Mouse (Mus musculus) liver, adult 2 months (tissue): ENCODE results near the gene Zap70. TPM values are rescaled to one million over a fixed set of nuclear protein-coding genes. Genes with fewer than 3 reads are reported as not detected.

Experiments used
- DNase-seq: peaks from one replicate; pipeline ENCODE4 v3.0.0-alpha.2; 2011; ENCODE audit warnings: low read depth, low spot score; ENCODE audit errors: extremely low read depth
- H3K27ac ChIP-seq: fragments of 200-500 bp; replicated peaks from 2 replicates; pipeline ENCODE4 v1.5.1; 2012; ENCODE audit warnings: low read depth, mild to moderate bottlenecking, control low read depth, inconsistent platforms, low read length; ENCODE audit not compliant: insufficient read depth
- H3K27me3 ChIP-seq: fragments of 200-500 bp; 2 replicates; pipeline ENCODE4 v1.6.1; 2012; ENCODE audit warnings: mild to moderate bottlenecking, moderate library complexity, low read length, inconsistent platforms; ENCODE audit not compliant: control insufficient read depth, insufficient read depth
- H3K36me3 ChIP-seq: fragments of 200-500 bp; 2 replicates; pipeline ENCODE4 v1.6.1; 2012; ENCODE audit warnings: low read length, inconsistent platforms; ENCODE audit not compliant: control insufficient read depth, insufficient read depth
- H3K4me1 ChIP-seq: fragments of 200-500 bp; 2 replicates; pipeline ENCODE4 v1.6.1; 2011; ENCODE audit warnings: low read length; ENCODE audit not compliant: control insufficient read depth, insufficient read depth
- H3K4me3 ChIP-seq: fragments of 200-500 bp; 2 replicates; pipeline ENCODE4 v1.5.1; 2011; ENCODE audit warnings: low read depth, mild to moderate bottlenecking, control low read depth, low read length, moderate library complexity; ENCODE audit not compliant: insufficient read depth
- H3K79me2 ChIP-seq: fragments of 200-500 bp; 2 replicates; pipeline ENCODE4 v1.6.1; 2012; ENCODE audit warnings: inconsistent platforms, mild to moderate bottlenecking, low read length, moderate library complexity; ENCODE audit not compliant: control insufficient read depth, insufficient read depth
- H3K9ac ChIP-seq: fragments of 200-500 bp; 2 replicates; pipeline ENCODE4 v1.6.1; 2012; ENCODE audit warnings: low read depth, mild to moderate bottlenecking, control low read depth, inconsistent platforms, low read length
- CTCF ChIP-seq: fragments of 200-500 bp; IDR thresholded peaks from 2 replicates; pipeline ENCODE4 v1.5.1; 2011; ENCODE audit warnings: low read depth, low read length, control low read depth
- POLR2A ChIP-seq: fragments of 200-500 bp; IDR thresholded peaks from 2 replicates; pipeline ENCODE4 v1.6.1; 2011; ENCODE audit warnings: low read length, control low read depth; ENCODE audit not compliant: insufficient read depth; ENCODE audit errors: extremely low read depth
- WGBS: fragments of 180-500 bp; shearing (Covaris S2); methylation state at CpG from one replicate; pipeline ENCODE4 v1.1.7; 2018; 5-methylcytosine and 5-hydroxymethylcytosine counted together
- polyA plus RNA-seq: library from polyadenylated mRNA; depleted of rRNA; stranded (reverse); fragments of >200 nt; gene quantifications from 2 replicates; pipeline ENCODE4 v1.2.3, GENCODE M21; 2012; rRNA removed
- total RNA-seq: library from RNA; depleted of rRNA; stranded (reverse); fragments of >200 nt; gene quantifications from 2 replicates; pipeline ENCODE4 v1.2.3, GENCODE M21; 2014; rRNA removed

Gene Zap70
- total RNA-seq: 14.8 and 15.2 TPM in 2 replicates
- 18.1 and 24.4 TPM in 2 replicates for polyA plus RNA-seq

GRCm38 (mm10) chr1:36761568-36761967 lies at the start of gene Zap70:
Gene Zap70, plus strand, starts transcription at chr1:36761798.
- WGBS: 82% methylated on average over 11 of the region's 11 CpGs
- H3K27me3 ChIP-seq: no peaks in the 10 kb centered on the region
- H3K4me3 ChIP-seq: no peak within 1 kb of the TSS
- H3K36me3 ChIP-seq: no peaks in the 10 kb centered on the region
- H3K4me1 ChIP-seq: no peaks in the 10 kb centered on the region
- no peak within 1 kb of the TSS for H3K9ac ChIP-seq
- H3K27ac ChIP-seq: no peak within 1 kb of the TSS
- no peak for DNase-seq
- TF ChIP-seq POLR2A: no peak
- no peak for TF ChIP-seq CTCF
- H3K79me2 ChIP-seq: no peaks in the 10 kb centered on the region

GRCm38 (mm10) chr1:36714311-36714710 lies 47.3 kb upstream of the Zap70 start, which contains the start of gene Actr1b:
Gene Actr1b, minus strand, starts transcription at chr1:36714422.
- Histone ChIP-seq H3K4me3 (no peak within 1 kb of the TSS), H3K9ac (no peak within 1 kb of the TSS), H3K27ac (no peak within 1 kb of the TSS), H3K36me3 (no peaks in the 10 kb centered on the region), H3K27me3 (no peaks in the 10 kb centered on the region), H3K79me2 (peaks cover 4% of the 10 kb centered on the region), H3K4me1 (no peaks in the 10 kb centered on the region)
- DNase-seq: no peak
- 85% methylated on average over 5 of the region's 5 CpGs for WGBS
- no peak for TF ChIP-seq POLR2A
- TF ChIP-seq CTCF: no peak

- TF ChIP-seq CTCF: no peak
- no peak for TF ChIP-seq POLR2A
- Histone ChIP-seq H3K27me3 (no peaks in the 10 kb centered on the region), H3K79me2 (no peaks in the 10 kb centered on the region), H3K36me3 (no peaks in the 10 kb centered on the region), H3K9ac (no peak overlapping the region), H3K4me1 (no peaks in the 10 kb centered on the region), H3K27ac (no peak overlapping the region), H3K4me3 (no peak overlapping the region)
- WGBS: 86% methylated on average over 1 of the region's 1 CpGs
- no peak for DNase-seq
These were observed 42.8 kb upstream of the Zap70 start for GRCm38 (mm10) chr1:36718786-36719185.

GRCm38 (mm10) chr1:36723146-36724056 lies 38.2 kb upstream of the Zap70 start:
- H3K9ac ChIP-seq: no peak overlapping the region
- no peaks in the 10 kb centered on the region for H3K36me3 ChIP-seq
- WGBS: 83% methylated on average over 16 of the region's 16 CpGs
- no peak overlapping the region for H3K27ac ChIP-seq
- H3K79me2 ChIP-seq: no peaks in the 10 kb centered on the region
- TF ChIP-seq POLR2A: no peak
- no peak for TF ChIP-seq CTCF
- H3K4me1 ChIP-seq: no peaks in the 10 kb centered on the region
- H3K4me3 ChIP-seq: no peak overlapping the region
- H3K27me3 ChIP-seq: no peaks in the 10 kb centered on the region
- DNase-seq: no peak

- WGBS: 89% methylated on average over 4 of the region's 4 CpGs
- TF ChIP-seq POLR2A (no peak), CTCF (no peak)
- no peaks in the 10 kb centered on the region for H3K36me3 ChIP-seq
- H3K4me3 ChIP-seq: no peak overlapping the region
- no peak for DNase-seq
- no peaks in the 10 kb centered on the region for H3K79me2 ChIP-seq
- no peak overlapping the region for H3K9ac ChIP-seq
- no peak overlapping the region for H3K27ac ChIP-seq
- H3K4me1 ChIP-seq: no peaks in the 10 kb centered on the region
- H3K27me3 ChIP-seq: no peaks in the 10 kb centered on the region
These were observed 37.6 kb upstream of the Zap70 start for GRCm38 (mm10) chr1:36724057-36724431.

GRCm38 (mm10) chr1:36737300-36737699 lies 24.3 kb upstream of the Zap70 start:
- no peak overlapping the region for H3K4me3 ChIP-seq
- no peak overlapping the region for H3K27ac ChIP-seq
- no peaks in the 10 kb centered on the region for H3K36me3 ChIP-seq
- no peak overlapping the region for H3K9ac ChIP-seq
- DNase-seq: peak; percentile 70
- no peaks in the 10 kb centered on the region; the same call in 1 of the 2 replicates for H3K27me3 ChIP-seq
- H3K79me2 ChIP-seq: no peaks in the 10 kb centered on the region
- H3K4me1 ChIP-seq: no peaks in the 10 kb centered on the region
- 6% methylated on average over 4 of the region's 4 CpGs for WGBS
- TF ChIP-seq CTCF (peak; percentile 59), POLR2A (no peak)
